Mouse (Mus musculus): ENCODE measurements at regions not wholly inside any gene's neighbourhood (a gene's known extent, or its start where the extent isn't known, plus 50 kb on each side); places are given as distances from the start of the nearest gene placed in this dataset.

- TF ChIP-seq CTCF (IDR thresholded peaks at IDR 0.05; ENCODE audit: extremely low read depth, insufficient read depth, insufficient read length, insufficient replicate concordance) (no peak), POLR2A (IDR thresholded peaks at IDR 0.05; ENCODE audit: low read depth, low read length) (no peak)
Measured at GRCm38 (mm10) chr14:46664305-46664704, 96.0 kb upstream of the Cdkn3 start.

Measured in spleen, adult 2 months (tissue).